Mouse (Mus musculus) kidney, adult 11 months (tissue): Measurements from ENCODE around the gene Cog6.

Experiments
- DNase-seq: peaks from one replicate; pipeline ENCODE4 v3.0.0; 2022

Cog6 gene

GRCm38 (mm10) chr3:53016436-53017340 is at the start of gene Cog6:
Cog6 (minus strand) TSS chr3:53017237.
- DNase-seq = peak; percentile 85

DNA sequence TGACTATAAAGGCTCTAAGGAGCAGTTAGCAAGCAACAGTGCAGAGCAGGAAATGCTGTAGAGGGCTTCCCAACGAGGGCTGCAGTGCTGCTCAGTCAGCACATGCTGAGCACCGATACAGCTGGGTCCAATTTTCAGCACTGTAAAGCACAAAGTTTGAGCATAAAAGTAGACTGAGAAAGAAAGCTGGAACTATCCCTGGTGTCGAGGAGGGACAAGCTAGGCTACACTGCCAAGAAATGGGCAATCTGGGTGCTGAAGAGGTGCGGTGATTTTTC is 49.0 kb upstream of the Cog6 start:
- DNase-seq = no peak

DNA sequence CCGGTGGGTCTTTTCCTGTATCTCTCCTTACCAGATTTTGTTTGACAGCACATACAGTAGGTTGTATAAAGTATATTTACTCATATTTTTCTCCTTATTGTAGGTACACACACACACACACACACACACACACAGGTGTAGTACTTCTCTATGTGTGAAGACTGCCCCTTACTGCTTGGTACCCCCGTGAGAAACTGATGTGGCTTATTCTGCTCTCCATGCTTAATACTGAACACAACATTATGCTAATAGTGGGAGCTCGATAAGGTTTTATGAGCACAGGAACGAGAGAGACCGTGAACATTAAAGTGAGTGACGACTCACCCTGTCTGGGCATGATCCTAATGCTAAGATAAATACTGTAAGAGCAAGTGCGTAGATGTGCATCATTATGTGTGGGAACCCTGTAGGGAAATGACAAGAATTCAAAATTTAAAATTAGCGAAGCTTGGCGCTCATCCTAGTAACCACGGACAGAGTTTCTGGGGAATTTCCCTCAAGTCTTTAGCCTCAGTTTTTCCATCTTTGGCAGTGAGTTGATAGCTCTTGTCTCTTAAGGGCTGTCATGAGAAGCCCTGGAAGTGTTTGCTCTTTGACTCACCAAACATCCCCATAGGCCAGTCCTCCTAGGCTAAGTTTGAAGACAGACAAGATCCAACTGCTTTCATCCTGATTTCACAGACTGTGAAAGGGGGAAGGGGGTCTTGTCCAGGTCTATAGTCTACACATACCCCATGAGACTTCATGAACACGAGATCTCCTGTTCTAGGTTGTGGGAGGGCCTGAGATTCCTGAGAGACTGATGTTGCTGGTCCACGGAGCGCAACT is 48.4 kb upstream of the Cog6 start:
- no peak for DNase-seq

- DNase-seq = no peak
These were observed 46.5 kb upstream of the Cog6 start for GRCm38 (mm10) chr3:53063423-53064147.

- DNase-seq = no peak
These were observed 42.9 kb upstream of the Cog6 start for GRCm38 (mm10) chr3:53059959-53060358.

- DNase-seq = no peak
These were observed 39.4 kb upstream of the Cog6 start for GRCm38 (mm10) chr3:53056430-53056829.

GRCm38 (mm10) chr3:53052385-53052784 is 35.3 kb upstream of the Cog6 start:
- no peak for DNase-seq

DNA sequence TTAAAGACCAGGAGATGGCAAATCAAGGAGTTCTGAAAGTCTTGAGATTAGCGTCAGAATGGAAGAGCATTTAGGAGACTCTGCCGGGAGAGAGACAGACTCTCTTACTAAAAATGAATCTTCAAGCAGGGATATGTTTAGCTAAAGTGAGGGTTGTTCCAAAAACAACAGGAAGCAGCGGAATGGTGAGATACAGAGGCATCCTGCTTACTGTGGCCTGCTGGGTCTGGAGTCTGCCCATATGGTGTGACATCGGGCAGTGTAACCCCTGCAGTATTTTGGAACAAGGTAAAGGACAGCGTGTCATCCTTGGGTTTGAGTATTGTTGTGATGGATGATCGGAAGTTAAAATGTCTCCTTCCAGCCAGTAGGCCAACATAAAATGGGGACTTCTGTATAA is 29.3 kb upstream of the Cog6 start:
- no peak for DNase-seq

DNA sequence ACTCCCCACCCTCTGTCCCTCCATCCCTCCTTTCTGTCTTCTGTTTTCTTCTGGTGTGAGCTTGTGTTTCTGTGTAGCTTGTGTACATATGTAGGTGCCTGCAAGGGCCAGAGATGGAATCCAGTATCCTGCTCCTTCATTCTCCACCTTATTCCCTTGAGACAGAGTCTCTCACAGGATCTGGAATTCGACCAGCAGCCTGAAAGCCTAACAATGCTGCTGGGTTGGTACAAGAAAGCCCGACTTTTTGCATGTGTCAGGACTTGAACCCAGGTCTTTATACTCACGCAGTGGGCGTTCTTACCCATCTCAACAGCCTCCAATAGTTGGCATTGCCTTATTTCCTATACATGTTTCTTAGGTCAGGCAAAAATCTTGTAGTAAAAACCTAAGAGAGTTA is 28.7 kb upstream of the Cog6 start:
- DNase-seq = no peak

DNA sequence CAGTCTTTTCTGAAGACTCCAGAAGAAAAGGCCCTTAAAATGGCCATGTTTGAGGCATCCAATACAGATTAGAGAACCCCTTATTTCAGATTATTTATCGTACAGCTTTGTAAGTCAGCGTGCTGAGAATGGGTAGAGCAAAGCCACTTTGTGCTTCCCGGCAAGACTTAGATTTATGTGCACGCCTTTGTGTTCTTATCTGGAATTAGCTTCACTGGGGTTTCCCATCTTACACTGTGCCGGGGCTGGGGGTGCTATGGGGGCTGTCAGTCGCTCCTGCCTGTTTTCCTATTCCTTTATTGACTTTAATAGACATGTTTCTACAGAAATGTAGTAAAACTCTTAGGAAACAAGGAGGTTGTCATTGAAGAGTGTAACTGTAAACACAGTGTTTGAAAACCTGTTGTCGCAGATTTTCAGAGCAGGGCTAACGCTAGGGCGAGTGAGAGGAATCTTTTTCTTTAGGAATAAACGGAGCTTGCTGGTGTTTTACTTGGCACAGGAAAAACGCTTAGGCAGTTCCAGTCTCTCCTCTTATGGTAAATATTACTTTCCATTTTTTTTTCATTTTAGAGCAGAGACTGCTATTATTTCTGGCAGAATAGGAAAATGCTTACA is 27.8 kb upstream of the Cog6 start:
- DNase-seq = no peak

DNA sequence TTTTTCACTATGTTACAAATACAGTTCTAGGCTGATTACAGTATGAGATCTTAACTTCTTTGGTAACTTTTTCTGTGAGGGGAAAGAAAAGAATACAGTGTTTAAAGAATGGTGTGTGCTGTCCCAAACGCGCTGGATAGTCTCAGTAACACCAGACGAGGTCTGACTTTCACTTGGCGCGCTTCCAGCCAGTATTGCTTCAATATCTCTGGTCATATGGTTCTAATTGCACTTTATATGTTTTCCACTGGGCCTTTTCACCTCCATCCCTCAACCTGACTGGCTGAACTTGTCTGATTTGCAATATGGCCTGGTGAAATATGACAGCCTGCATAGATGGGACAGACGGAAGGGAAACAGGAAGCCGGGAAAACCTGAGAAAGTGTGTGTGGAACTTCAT is 27.2 kb upstream of the Cog6 start:
- DNase-seq = no peak

- no peak for DNase-seq
These were observed 26.3 kb upstream of the Cog6 start for GRCm38 (mm10) chr3:53043206-53043780.

DNA sequence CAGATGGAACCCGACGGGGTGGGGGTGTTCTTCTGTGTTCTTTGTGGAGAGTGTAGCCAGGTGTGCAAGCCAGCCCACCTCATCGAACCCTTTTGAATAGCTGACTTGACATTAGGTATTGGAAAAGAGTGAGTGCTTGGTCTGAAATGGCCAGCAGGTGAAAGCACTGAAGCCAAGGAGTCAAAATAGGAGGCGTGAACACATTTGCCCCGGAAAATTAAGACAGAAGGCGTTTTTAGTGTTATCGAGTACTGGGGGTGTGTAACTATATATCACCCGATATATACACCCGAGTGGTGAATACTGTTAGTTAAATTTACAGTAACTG is 25.2 kb upstream of the Cog6 start:
- DNase-seq = no peak

GRCm38 (mm10) chr3:53041411-53042239 is 24.6 kb upstream of the Cog6 start, which contains the start of gene Lhfp:
Lhfp (plus strand) TSS chr3:53041528.
- peak; percentile 20 for DNase-seq

DNA sequence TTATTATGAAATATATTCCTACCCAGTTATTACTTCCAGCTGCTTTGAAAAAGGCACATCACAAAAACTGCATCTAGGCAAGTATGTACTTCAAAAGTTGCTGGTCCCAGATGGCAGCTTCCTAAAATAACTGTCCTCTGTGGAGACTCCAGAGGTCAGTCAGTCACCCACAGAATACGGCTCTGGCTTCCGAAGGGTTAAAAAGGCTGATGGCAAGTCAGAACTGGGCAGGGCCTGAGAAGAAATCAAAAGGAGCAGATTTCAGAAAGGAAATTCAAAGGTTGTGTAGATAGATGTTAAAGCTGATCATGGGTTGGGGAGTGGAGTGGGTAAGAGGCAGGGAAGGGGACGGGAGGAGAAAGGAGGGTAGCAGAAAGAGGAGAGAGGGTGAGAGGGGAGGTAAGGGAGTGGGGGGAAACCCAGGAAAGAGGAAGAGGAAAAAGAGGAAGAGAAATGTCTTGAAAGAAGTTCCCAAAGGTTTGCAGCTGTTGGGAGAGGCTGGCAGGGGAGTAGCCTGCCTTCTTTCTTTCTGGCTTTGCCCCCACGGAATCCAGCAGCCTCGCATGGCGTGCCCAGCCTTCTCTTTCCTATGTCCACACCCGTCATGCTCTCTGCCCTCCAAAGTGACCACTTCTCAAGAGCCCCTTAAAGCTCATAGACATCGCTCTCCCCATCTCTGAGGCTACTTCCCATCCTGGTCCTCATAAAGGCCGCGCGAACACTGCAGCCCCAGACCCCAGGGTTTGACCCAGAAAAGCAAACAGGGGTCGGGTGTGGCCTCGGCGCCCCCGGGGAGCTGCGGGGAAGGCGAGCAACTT is 23.8 kb upstream of the Cog6 start:
- DNase-seq = no peak

- DNase-seq = no peak
These were observed 22.7 kb upstream of the Cog6 start for GRCm38 (mm10) chr3:53039746-53040145.

DNA sequence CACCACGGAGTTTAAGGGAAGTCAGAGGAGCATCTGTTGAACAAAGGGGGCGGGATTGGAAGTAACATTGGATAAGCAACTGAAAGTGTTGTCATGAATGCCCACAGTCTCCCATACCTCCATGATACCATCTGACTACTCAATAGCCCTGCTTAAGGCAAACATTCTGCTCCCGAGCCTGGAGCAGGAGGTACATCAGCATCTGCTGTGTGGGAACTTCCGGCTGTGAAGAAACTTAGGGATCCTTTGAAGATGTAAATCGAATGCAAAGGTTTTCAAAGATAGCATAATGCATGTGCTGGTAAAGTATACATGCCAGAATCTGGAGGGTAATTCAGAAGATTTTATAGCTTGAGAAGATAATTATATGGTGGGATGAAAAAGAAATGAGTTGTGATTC is 21.9 kb upstream of the Cog6 start:
- no peak for DNase-seq

GRCm38 (mm10) chr3:53036941-53037340 is 19.9 kb upstream of the Cog6 start:
- no peak for DNase-seq

GRCm38 (mm10) chr3:53036076-53036475 is 19.0 kb upstream of the Cog6 start:
- DNase-seq = no peak

DNA sequence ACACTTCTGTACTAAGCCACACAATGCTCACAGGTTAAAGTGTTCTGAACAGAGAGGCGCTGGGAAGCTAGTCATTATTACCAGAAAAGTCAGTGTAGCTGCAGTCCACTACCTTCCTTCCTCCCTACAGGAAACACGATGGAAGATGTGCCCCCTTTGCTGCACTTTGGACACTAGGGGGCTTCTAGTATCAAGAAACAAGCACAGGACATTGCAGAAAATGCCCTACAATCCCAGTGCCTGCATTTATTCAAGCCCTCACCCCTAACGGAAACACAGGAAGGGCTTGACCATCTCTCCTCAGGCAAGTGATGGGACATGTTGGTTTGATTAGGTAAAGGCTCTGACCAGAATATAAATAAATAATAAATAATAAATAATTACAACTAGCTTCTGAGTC is 16.4 kb upstream of the Cog6 start:
- DNase-seq = no peak

GRCm38 (mm10) chr3:53032432-53032831 is 15.4 kb upstream of the Cog6 start:
- DNase-seq = no peak
